Mouse (Mus musculus) lung, embryonic 15.5 days (tissue): Measurements from ENCODE around the gene Lyrm1. TPM values are rescaled to one million over a fixed set of nuclear protein-coding genes. Genes with fewer than 3 reads are reported as not detected.

Experiments
- ATAC-seq: fragments of 200-750 bp; cut with Nextera tagmentation; 2 replicates; pipeline ENCODE4 v1.8.0; 2017; ENCODE audit warnings: moderate number of reproducible peaks, borderline replicate concordance; ENCODE audit not compliant: low FRiP score, low TSS enrichment; ENCODE audit errors: extremely low read depth
- H3K27ac ChIP-seq: fragments of 300-500 bp; sonication (generic); 2 replicates; pipeline ENCODE4 v1.5.1; 2015; ENCODE audit warnings: moderate library complexity, mild to moderate bottlenecking, inconsistent platforms
- H3K27me3 ChIP-seq: fragments of 300-500 bp; sonication (generic); 2 replicates; pipeline ENCODE4 v1.6.1; 2015; ENCODE audit warnings: inconsistent platforms
- H3K36me3 ChIP-seq: fragments of 300-500 bp; sonication (generic); 2 replicates; pipeline ENCODE4 v1.6.1; 2015; ENCODE audit warnings: inconsistent platforms
- H3K4me1 ChIP-seq: fragments of 300-500 bp; sonication (generic); 2 replicates; pipeline ENCODE4 v1.6.1; 2015; ENCODE audit warnings: inconsistent platforms
- H3K4me2 ChIP-seq: fragments of 300-500 bp; sonication (generic); 2 replicates; pipeline ENCODE4 v1.6.1; 2015; ENCODE audit warnings: inconsistent platforms, mild to moderate bottlenecking, moderate library complexity
- H3K4me3 ChIP-seq: fragments of 300-500 bp; sonication (generic); 2 replicates; pipeline ENCODE4 v1.5.1; 2015; ENCODE audit warnings: mild to moderate bottlenecking, inconsistent platforms
- H3K9ac ChIP-seq: fragments of 300-500 bp; sonication (generic); 2 replicates; pipeline ENCODE4 v1.6.1; 2015; ENCODE audit warnings: inconsistent platforms
- H3K9me3 ChIP-seq: fragments of 300-500 bp; sonication (generic); 2 replicates; pipeline ENCODE4 v1.6.1; 2016; ENCODE audit warnings: inconsistent platforms
- WGBS: fragments of 180-500 bp; shearing (Covaris S2); methylation state at CpG from one replicate; pipeline ENCODE4 v1.1.7; 2015; 5-methylcytosine and 5-hydroxymethylcytosine counted together
- polyA plus RNA-seq: library from polyadenylated mRNA; unstranded; fragments of >200 nt; fragmentation: Nextera tagmentation; extraction: Ambion mirVana; gene quantifications from 2 replicates; pipeline ENCODE4 v1.2.1, GENCODE M21; 2015

Gene Lyrm1
- polyA plus RNA-seq, 1 experiment from 2014 or later, result 7.0 TPM

DNA sequence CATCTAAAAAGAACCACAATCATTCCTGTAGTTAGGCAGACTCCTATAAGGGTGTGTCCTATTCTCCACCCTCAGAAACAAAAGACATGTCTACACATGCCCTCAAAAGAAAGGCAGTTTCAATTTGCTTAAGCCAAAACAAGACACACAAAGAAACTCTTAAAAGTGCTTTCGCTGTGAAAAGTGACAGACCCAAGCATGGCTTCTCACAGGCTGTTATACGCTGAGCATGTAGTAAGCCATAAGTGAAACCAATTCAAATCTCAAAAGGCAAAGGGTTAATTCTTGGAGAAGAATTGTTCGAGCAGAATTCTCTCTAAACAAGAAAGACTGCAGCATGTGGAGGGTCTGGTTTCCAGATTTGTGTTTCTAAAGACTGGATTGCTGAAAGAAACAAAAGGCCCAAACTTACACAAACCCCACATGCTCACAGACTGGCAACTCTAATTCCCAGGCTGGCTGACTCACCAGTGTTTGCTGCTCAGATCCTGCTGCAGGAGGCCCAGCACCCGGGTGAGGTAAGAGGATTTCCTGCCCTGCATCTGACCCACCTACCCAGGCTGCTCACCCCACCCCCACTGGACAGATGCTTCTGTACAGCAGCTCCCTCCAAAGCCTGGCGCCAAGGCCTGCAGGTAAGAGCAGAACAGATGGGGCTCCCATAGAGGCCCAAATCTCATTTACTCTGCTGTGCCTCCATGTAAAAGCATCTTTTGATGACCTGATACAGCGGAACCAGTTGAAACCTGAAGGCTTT is 34.1 kb upstream of the Lyrm1 start:
- Histone ChIP-seq H3K9me3 (no peaks in the 10 kb centered on the region), H3K4me1 (peaks cover 14% of the 10 kb centered on the region), H3K27me3 (no peaks in the 10 kb centered on the region), H3K9ac (no peak overlapping the region), H3K36me3 (peaks cover 27% of the 10 kb centered on the region), H3K27ac (peak overlapping the region; percentile 42), H3K4me2 (0 out of 2 replicates have a peak overlapping the region, but pooled peaks have one; percentile 1), H3K4me3 (no peak overlapping the region)
- peak; percentile 60; the same call in 1 of the 2 replicates for ATAC-seq
- WGBS, result 34% methylated on average over 6 of the region's 6 CpGs

DNA sequence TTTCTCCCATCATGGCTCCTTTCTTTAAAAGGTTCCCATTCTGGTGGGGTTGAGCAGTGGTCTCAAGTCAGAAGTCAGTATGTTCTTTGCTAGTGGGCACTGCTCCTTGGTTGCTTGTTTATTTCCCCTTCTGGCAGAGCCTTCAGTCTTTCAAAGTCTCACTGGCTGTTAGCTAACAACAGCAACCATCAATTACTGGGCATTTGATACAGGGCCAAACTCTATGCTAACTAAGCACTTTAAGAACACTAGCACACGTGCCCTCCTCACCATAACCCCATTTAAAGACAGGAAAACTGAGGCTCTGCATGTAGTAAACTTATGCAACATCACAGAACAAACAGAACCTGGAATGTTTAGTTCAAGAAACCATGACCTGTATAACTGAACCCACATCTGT is 33.5 kb upstream of the Lyrm1 start:
- H3K27ac ChIP-seq, result peak overlapping the region; percentile 42; the same call in 1 of the 2 replicates
- WGBS, result 32% methylated on average over 1 of the region's 1 CpGs
- H3K9ac ChIP-seq, result no peak overlapping the region

DNA sequence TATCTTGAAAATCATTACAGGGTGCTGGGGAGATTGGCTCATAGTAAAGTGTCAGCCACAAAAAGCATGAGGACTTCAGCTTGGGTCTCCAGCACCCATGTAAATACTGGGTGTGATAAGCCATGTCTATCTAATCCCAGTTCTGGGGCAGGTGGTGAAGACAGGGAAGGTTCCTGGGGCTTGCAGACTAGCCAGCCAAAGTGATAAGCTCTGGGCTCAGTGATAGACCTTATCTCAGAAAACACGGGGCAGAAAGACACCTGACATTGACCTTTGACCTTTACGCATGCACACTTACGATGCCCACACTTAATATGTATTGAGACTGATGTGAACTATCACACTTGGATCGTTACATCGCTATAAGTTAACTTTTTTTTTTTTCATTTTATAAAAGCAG is 31.2 kb upstream of the Lyrm1 start:
- WGBS, result 69% methylated on average over 5 of the region's 5 CpGs
- Histone ChIP-seq H3K4me3 (no peak overlapping the region), H3K4me1 (peaks cover 14% of the 10 kb centered on the region), H3K9ac (no peak overlapping the region), H3K36me3 (no peaks in the 10 kb centered on the region; the same call in 1 of the 2 replicates), H3K27ac (no peak overlapping the region), H3K9me3 (no peaks in the 10 kb centered on the region), H3K4me2 (no peak overlapping the region), H3K27me3 (no peaks in the 10 kb centered on the region)
- ATAC-seq, result no peak

More for the DNA sequence above, 33.5 kb upstream of the Lyrm1 start:
- H3K27me3 ChIP-seq, result no peaks in the 10 kb centered on the region
- no peak overlapping the region for H3K4me3 ChIP-seq
- ATAC-seq, result no peak
- no peaks in the 10 kb centered on the region for H3K9me3 ChIP-seq
- peaks cover 20% of the 10 kb centered on the region for H3K36me3 ChIP-seq
- no peak overlapping the region for H3K4me2 ChIP-seq
- H3K4me1 ChIP-seq, result peaks cover 14% of the 10 kb centered on the region

DNA sequence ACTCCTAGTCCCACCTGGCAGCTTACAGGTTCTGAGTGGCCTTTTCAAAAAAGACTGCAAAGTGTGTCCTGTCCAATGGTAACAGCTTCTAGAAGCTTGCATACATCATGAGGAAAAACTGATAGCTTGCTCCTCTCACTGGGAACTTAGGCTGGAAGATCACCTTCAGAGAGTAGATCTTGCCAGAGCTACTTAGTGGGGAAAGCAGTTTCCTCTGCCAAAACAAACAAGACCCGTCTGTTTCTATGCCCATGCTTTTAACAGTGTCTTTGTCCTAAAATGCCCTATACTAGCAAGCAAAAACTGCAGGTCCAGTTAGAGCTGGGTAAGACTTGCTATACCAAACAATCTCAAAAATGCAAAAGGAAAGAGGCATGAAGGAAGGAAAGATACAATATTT is 29.5 kb upstream of the Lyrm1 start:
- no peaks in the 10 kb centered on the region for H3K9me3 ChIP-seq
- H3K9ac ChIP-seq, result no peak overlapping the region
- no peak overlapping the region for H3K4me2 ChIP-seq
- no peaks in the 10 kb centered on the region for H3K27me3 ChIP-seq
- peaks cover 14% of the 10 kb centered on the region for H3K4me1 ChIP-seq
- no peak overlapping the region for H3K27ac ChIP-seq
- WGBS, result 15% methylated on average over 1 of the region's 1 CpGs
- no peak overlapping the region for H3K4me3 ChIP-seq
- no peak for ATAC-seq
- no peaks in the 10 kb centered on the region; the same call in 1 of the 2 replicates for H3K36me3 ChIP-seq

DNA sequence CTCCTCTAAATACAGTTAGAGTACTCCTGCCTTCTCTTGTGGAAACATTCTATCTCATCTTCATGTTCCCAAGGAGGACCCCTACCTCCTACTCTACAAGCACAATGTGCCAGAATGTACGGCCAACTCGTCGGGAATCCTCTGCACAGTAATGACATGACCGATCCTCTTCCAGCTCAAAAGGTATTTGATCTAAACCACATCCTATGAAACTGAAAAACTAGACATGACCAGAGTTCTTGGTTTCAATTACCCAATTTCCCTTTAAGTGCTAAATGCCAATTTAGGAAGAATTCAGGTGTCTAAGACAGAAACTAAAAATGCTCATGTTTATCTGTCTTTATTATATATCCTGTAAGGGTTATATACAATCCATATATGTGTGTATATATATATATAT is 23.5 kb upstream of the Lyrm1 start:
- Histone ChIP-seq H3K4me2 (no peak overlapping the region), H3K9ac (no peak overlapping the region), H3K9me3 (no peaks in the 10 kb centered on the region), H3K4me1 (no peaks in the 10 kb centered on the region), H3K27me3 (no peaks in the 10 kb centered on the region), H3K27ac (no peak overlapping the region), H3K36me3 (no peaks in the 10 kb centered on the region), H3K4me3 (no peak overlapping the region)
- 92% methylated on average over 4 of the region's 4 CpGs for WGBS
- no peak for ATAC-seq

DNA sequence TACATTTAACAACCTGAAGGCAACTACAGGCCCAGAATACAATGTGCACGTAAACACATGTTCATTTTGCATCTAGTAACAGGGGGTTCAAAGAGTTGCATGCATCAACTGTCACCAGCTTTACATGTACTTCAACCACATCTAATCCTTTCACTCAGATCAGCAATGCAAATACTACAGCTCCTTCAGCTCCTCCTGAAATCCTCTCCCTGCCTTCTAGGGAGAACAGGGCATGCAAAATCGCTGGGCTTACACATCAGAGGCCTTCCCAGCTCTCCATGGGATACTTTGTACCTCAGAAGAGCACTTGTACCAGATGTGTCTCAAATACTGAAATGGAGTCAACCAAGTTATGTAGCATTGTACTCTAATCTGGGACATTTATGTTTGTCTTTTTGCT is 22.6 kb upstream of the Lyrm1 start:
- no peak overlapping the region for H3K27ac ChIP-seq
- H3K36me3 ChIP-seq, result peaks cover under 1% of the 10 kb centered on the region; the same call in 1 of the 2 replicates
- WGBS, result 60% methylated on average over 2 of the region's 2 CpGs
- H3K27me3 ChIP-seq, result no peaks in the 10 kb centered on the region
- no peaks in the 10 kb centered on the region for H3K9me3 ChIP-seq
- H3K4me3 ChIP-seq, result no peak overlapping the region
- ATAC-seq, result no peak
- no peaks in the 10 kb centered on the region for H3K4me1 ChIP-seq
- no peak overlapping the region for H3K9ac ChIP-seq
- no peak overlapping the region for H3K4me2 ChIP-seq

DNA sequence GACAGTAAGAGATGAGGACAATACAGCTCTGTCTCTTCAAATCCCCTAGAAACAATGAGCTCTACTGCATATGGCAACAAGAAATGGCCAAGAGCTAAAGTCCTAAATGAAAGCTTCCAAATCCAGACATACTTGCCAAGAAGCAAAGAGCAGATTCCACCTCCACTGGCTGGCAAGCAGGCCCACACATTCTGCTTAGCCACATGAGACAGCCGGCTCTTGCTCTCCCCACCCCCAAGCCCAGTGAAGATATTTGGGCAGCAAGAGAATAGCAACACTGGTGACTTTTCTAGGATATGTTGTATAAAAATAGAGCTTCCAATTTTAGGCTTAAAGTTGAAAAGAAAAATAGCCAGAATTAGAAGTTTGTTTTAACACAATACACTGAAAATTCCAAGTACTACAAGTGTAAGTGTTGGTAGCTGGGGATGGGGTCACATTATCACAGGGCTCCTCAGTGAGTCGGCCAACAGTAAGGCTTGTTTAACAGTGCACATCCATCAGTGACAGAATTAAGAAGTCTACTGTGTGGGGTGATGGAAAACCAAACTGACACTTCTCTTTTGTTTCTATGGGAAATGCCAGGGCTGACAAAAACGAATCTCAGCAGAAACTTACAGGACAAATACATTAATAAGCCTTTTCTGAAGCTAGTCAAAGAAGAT is 19.8 kb upstream of the Lyrm1 start:
- WGBS, result 32% methylated on average over 3 of the region's 3 CpGs
- Histone ChIP-seq H3K36me3 (peaks cover 3% of the 10 kb centered on the region; the same call in 1 of the 2 replicates), H3K27ac (no peak overlapping the region), H3K4me3 (no peak overlapping the region), H3K9ac (no peak overlapping the region), H3K4me1 (no peaks in the 10 kb centered on the region), H3K27me3 (no peaks in the 10 kb centered on the region), H3K4me2 (no peak overlapping the region), H3K9me3 (no peaks in the 10 kb centered on the region)
- no peak for ATAC-seq

DNA sequence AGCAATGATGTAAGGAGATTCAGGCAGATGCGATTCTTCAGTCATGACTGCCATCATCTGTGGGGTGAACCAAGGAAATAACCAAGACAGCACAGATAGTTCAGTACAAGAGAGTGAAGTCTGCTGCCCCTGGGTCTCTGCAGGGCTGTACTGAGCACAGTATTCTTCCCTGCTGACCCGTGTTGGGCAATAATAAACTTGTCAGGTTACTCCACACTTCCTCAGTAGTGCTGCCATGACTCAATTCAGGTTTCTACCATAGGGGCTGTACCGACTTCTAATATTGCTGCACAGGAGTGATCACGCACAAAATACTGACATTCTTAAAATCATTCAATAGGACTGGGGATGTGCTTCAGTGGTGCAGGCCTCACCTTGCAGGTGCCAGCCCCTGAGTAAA is 16.5 kb upstream of the Lyrm1 start:
- no peak overlapping the region for H3K4me2 ChIP-seq
- peaks cover 3% of the 10 kb centered on the region; the same call in 1 of the 2 replicates for H3K36me3 ChIP-seq
- WGBS, result 88% methylated on average over 4 of the region's 4 CpGs
- no peak overlapping the region for H3K27ac ChIP-seq
- ATAC-seq, result no peak
- H3K9me3 ChIP-seq, result no peaks in the 10 kb centered on the region
- no peaks in the 10 kb centered on the region for H3K27me3 ChIP-seq
- H3K4me1 ChIP-seq, result no peaks in the 10 kb centered on the region
- no peak overlapping the region for H3K4me3 ChIP-seq
- no peak overlapping the region for H3K9ac ChIP-seq

DNA sequence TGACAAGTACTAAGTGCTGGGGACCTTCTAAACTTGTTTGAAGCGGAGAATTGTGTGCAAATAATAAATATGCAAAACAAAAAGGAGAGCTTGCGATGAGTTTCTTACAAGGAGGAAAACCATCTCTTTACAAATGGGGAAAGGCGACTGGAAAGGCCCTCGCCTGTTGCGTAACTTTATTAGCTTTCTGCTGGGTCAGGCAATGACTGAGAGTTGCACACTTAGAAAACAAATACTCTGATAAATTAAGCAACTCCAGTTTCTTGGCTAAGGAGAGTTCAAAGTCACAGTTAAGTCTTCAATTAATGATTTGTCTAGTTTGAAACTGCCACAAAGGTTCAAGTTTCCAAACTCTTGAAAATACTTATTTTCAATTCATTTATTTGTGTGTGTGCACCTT is 15.3 kb upstream of the Lyrm1 start:
- WGBS, result 79% methylated on average over 5 of the region's 5 CpGs
- no peak overlapping the region for H3K27ac ChIP-seq
- H3K4me2 ChIP-seq, result no peak overlapping the region
- no peak for ATAC-seq
- H3K4me1 ChIP-seq, result no peaks in the 10 kb centered on the region
- peaks cover 3% of the 10 kb centered on the region; the same call in 1 of the 2 replicates for H3K36me3 ChIP-seq
- no peaks in the 10 kb centered on the region for H3K9me3 ChIP-seq
- H3K9ac ChIP-seq, result no peak overlapping the region
- no peaks in the 10 kb centered on the region for H3K27me3 ChIP-seq
- no peak overlapping the region for H3K4me3 ChIP-seq

DNA sequence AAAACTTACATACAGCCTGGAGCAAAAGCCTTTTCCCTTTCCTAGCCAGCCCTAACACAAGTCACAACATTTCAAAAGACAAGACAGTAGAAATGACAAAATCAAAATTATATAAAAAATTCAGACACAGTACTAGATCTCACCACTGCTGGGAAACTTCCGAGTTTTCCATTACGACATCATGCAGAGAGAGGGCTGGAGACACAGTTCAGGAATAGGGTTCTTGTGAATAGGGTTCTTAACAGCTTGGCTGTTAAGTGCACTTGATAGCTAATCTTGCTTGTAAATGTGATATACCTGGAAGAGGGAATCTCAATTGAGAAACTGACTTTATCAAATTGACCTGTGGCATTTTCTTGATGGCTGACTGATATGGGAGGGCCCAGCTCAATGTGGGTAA is 14.4 kb upstream of the Lyrm1 start:
- Histone ChIP-seq H3K27me3 (no peaks in the 10 kb centered on the region), H3K4me1 (no peaks in the 10 kb centered on the region), H3K27ac (no peak overlapping the region), H3K9me3 (no peaks in the 10 kb centered on the region), H3K4me2 (no peak overlapping the region), H3K9ac (no peak overlapping the region), H3K4me3 (no peak overlapping the region), H3K36me3 (peaks cover 3% of the 10 kb centered on the region; the same call in 1 of the 2 replicates)
- WGBS, result 70% methylated on average over 2 of the region's 2 CpGs
- no peak for ATAC-seq

DNA sequence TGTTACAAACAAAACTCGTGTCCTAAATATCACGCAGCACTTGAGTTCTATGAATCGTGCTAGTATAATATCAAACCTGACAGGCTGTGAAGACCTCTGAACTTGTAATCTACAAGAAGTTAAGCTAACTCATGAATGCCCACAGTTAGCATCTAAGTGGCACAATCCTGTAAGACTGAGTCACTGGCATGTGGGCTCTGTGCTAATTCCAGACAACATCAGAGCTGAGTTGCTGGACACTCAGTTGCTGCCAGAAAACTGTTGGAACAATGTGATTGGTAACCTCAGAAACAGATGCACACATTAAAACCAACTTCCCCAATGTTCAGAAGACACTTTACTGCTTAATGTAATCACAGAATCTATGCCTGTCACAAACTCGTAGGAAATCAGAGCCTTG is 7.8 kb upstream of the Lyrm1 start:
- no peak overlapping the region for H3K4me2 ChIP-seq
- H3K27ac ChIP-seq, result no peak overlapping the region
- ATAC-seq, result no peak
- H3K27me3 ChIP-seq, result no peaks in the 10 kb centered on the region
- no peaks in the 10 kb centered on the region for H3K4me1 ChIP-seq
- H3K36me3 ChIP-seq, result no peaks in the 10 kb centered on the region
- 82% methylated on average over 4 of the region's 4 CpGs for WGBS
- no peaks in the 10 kb centered on the region for H3K9me3 ChIP-seq
- H3K4me3 ChIP-seq, result no peak overlapping the region
- H3K9ac ChIP-seq, result no peak overlapping the region

DNA sequence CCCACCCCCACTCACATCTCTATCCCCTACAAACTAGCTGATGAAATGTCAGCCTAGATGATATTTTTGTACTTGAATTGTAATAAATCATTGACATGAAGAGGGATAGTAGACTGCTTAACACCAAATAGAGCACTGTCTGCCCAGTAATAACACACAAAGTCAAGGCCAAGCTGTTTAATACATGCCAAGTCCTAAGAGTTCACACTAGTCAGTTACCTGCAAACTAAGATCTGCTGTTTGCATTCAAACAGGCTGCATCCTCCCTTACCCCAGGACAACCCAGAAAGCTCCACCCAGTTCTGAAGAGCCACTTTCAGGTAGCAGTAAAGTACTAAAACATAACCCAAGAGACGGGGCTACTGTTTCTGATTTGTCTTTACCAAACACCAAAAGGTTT is 3.5 kb upstream of the Lyrm1 start:
- no peaks in the 10 kb centered on the region for H3K27me3 ChIP-seq
- no peak overlapping the region for H3K27ac ChIP-seq
- no peaks in the 10 kb centered on the region for H3K36me3 ChIP-seq
- H3K9ac ChIP-seq, result no peak overlapping the region
- no peak overlapping the region for H3K4me2 ChIP-seq
- 78% methylated on average over 1 of the region's 1 CpGs for WGBS
- H3K4me1 ChIP-seq, result peaks cover 27% of the 10 kb centered on the region
- H3K9me3 ChIP-seq, result no peaks in the 10 kb centered on the region
- no peak for ATAC-seq
- H3K4me3 ChIP-seq, result no peak overlapping the region
